Mouse (Mus musculus) left cerebral cortex, postnatal 36 days (tissue): ENCODE results near the gene Hist1h2ag. TPM values are rescaled to one million over a fixed set of nuclear protein-coding genes. Genes with fewer than 3 reads are reported as not detected.
"Not testable (repeated sequence)": the region's sequence is repeated elsewhere in the genome, so short reads cannot be mapped to it uniquely, and the experiment has no call there.

Experiments used
- DNase-seq, 2 experiments: peaks; one replicate each; pipeline ENCODE4 v3.0.0; 2021 to 2022; ENCODE audit warnings: low spot score in 2 of 2, mixed read lengths in 1 of 2
- intact Hi-C: fragments of 180-260 bp; cut with DNase I; formaldehyde crosslinking; loops from one replicate; pipeline ENCODE4 v1.15.1; 2025
- total RNA-seq, 2 experiments: library from RNA; stranded (reverse); gene quantifications; 2 replicates each; pipeline ENCODE4 v1.2.3; 2021

Hist1h2ag gene
- 10 to 100 TPM in 1 of 2 experiments, 1 to 10 TPM in 1; 8.3 to 11.2 TPM for total RNA-seq

- intact Hi-C loops = loop anchor here (5.0 kb wide), 5 partner anchors 326 to 1704 kb away; partner anchors contain the start of genes Hist1h1e, Hist1h1t, Hist1h2af and Hist1h2ai
Measured at GRCm38 (mm10) chr13:22042568-22043502, at the start of gene Hist1h2ag, which contains the start of gene Hist1h2bj. Gene Hist1h2ag (minus strand): TSS chr13:22042944. Gene Hist1h2bj (plus strand): TSS chr13:22043214.

DNA sequence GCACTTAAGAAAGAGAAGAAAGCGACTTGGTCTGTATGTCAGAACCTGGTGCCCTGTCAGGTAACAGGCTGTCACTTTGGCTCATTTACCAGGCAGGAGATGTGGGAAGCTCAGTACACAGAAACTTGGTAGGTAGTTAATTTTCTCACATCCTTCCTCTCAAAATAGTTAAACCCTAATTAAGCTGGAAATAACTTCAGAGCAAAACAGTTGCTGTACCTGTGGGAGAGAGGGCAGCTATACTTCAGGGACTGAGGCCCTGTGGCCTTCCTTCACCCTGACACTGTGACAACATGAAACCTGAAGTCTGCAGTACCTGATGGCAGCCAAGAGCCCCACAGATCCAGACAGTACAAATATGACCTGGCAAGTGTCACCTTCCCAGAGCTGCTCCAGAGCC lies 41.4 kb upstream of the Hist1h2ag start, which contains the start of gene Vmn1r188:
Gene Vmn1r188 (plus strand): TSS at position 301 of the 400 bp plus-strand sequence.
- intact Hi-C loops, DNase-seq: not testable (repeated sequence)

More at GRCm38 (mm10) chr13:22042568-22043502, at the start of gene Hist1h2ag, which contains the start of gene Hist1h2bj:
- peak; percentile 86 to 90 for DNase-seq

- intact Hi-C loops = no loop called here
- no peak for DNase-seq
Measured at GRCm38 (mm10) chr13:22063468-22063867, 20.7 kb upstream of the Hist1h2ag start.

DNA sequence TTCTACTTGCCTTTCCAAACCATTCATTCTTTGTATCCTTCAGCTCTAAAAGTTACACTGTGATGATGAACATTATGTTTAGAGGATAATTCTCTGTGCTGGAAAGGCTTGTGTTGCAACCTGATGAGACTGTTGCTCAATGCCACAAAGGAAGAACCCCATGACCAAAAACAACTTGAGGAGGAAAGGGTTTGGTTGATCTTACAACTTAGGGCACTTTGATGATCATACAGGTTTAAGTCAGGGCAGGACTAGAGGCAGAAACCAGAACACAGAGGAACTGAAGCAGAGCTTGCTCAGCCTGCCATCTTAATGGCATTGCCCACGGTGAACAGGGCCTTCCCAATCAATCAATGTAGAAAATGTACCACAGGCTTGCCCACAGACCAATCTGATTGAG lies 18.7 kb upstream of the Hist1h2ag start:
- DNase-seq = no peak
- intact Hi-C loops = no loop called here

- intact Hi-C loops = loop anchor here (10.0 kb wide), 1 partner anchor 1351 kb away; no protein-coding TSS in a partner anchor
- DNase-seq = no peak
Measured at GRCm38 (mm10) chr13:22053754-22054153, 11.0 kb upstream of the Hist1h2ag start.

DNA sequence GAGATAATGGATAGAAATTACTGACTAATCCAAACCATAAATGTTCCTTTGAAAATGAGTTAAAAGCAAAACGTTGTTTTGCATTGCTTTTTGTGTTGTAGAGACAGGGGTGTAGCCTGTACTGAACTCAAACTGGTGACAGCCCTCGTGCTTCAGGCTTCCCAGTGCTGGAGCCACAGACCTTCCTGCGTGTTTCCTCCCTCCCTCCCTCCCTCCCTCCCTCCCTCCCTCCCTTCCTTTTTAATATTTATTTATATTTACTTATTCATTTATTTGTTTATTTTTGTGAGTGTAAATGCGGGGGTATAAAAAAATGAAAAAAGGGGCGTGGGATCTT lies 8.7 kb upstream of the Hist1h2ag start:
- no peak for DNase-seq
- intact Hi-C loops = loop anchor here (10.0 kb wide), 1 partner anchor 1353 kb away; no protein-coding TSS in a partner anchor

GRCm38 (mm10) chr13:22050591-22051522 lies 8.1 kb upstream of the Hist1h2ag start:
- intact Hi-C loops = loop anchor here (10.0 kb wide), 1 partner anchor 1354 kb away; no protein-coding TSS in a partner anchor
- peak; percentile 86 to 90 for DNase-seq

- intact Hi-C loops = loop anchor here (10.0 kb wide), 1 partner anchor 1355 kb away; no protein-coding TSS in a partner anchor
- DNase-seq = no peak
Measured at GRCm38 (mm10) chr13:22049737-22050440, 7.1 kb upstream of the Hist1h2ag start.

DNA sequence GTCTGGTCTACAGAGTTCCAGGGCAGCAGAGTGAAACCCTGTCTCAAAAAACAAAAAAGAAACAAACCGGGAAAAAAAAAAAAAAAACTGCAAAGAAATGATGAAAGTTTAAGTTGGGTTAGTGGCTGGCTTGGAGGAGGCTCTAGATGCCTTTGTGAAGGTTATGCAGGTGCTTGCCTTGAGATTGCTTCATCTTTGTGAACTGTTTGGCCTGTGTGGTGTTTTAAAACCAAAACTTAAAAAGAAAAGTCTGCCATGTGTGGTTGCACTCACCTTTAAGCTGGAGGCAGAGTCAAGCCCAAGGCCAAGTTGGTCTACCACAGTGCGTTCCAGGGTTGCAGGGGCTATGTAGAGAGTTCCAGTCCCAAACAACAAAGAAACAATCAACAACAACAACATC lies 6.3 kb upstream of the Hist1h2ag start:
- DNase-seq = no peak
- intact Hi-C loops = no loop called here

DNA sequence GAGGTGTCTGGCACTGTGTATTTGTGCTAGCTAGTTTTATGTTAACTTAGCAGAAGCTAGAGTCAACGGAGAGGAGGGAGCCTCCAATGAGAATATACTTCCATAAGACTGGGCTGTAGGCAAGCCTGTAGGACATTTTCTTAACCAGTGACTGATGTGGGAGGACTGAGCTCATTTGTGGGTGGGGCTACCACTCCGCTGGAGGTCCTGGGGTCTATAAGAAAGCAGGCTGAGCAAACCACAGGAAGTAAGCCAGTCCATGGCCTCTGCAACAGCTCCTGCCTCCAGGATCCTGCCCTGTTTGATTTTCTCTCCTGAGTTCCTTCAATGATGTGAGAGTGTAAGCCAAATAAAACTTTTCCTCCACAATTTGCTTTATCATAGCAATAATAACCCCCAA lies 2.6 kb upstream of the Hist1h2ag start:
- DNase-seq = no peak
- intact Hi-C loops = no loop called here

- DNase-seq = no peak
- intact Hi-C loops = loop anchor here (5.0 kb wide), 5 partner anchors 327 to 1703 kb away; partner anchors contain the start of genes Hist1h1e, Hist1h1t, Hist1h2af and Hist1h2ai
Measured at GRCm38 (mm10) chr13:22044432-22045155, 1.9 kb upstream of the Hist1h2ag start.

DNA sequence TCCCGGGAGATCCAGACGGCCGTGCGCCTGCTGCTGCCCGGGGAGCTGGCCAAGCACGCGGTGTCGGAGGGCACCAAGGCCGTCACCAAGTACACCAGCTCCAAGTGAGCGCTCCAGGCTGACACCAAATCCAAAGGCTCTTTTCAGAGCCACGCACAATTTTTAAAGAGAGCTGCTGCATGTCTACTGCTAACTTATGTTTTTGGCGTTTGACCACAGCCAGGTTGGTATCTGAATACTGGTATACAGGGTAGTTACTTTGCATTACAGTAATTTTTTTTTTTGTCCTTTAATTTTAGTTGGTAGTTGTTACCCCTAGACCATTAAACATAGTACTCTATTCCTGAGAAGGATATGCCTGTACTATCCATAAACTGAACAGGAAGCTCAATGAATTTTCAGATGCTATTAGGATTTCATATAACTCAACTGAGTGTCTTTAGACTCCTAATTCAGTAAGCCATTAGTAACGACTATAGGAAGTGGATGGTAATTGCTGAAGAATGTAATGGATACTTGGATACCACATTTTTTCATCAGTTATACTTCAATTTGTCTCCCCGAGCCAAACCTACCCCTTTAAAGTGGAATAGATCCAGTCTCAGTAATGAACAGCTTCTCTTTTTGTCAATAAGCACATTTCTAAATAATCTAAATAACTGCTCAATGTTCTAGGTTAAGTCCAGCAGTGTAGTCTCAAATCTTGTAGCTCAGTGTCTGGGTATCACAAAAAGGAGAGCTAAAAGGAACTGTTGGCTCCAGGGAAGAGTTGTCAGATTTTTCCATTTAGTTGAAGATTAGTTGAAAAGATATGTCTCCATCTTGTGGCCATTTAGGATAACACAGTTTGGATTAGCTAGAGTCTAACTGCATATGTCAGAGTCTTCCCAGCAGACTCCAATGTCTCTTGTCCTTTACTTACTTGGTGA lies 1.0 kb upstream of the Hist1h2ag start:
- intact Hi-C loops = loop anchor here (5.0 kb wide), 5 partner anchors 326 to 1704 kb away; partner anchors contain the start of genes Hist1h1e, Hist1h1t, Hist1h2af and Hist1h2ai
- DNase-seq = no peak

- intact Hi-C loops = loop anchor here (5.0 kb wide), 5 partner anchors 325 to 1705 kb away; partner anchors contain the start of genes Hist1h1e, Hist1h1t, Hist1h2af and Hist1h2ai
- no peak for DNase-seq
Measured at GRCm38 (mm10) chr13:22041651-22042567, 835 bp downstream of the Hist1h2ag start.

DNA sequence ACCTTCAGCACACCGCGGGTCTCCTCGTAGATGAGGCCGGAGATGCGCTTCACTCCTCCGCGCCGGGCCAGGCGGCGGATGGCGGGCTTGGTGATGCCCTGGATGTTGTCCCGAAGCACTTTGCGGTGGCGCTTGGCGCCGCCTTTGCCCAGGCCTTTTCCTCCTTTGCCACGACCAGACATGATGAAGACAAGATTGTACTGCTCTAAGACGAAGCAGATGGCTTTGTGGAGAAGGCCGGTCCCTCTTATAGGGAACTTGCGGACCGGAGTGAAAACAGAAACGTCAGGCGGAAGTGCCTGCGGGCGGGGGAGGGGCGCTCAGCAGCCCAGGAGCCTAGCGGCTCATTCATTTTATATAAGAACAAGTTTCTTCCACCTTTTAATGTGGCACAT lies 1.6 kb downstream of the Hist1h2ag start, which contains the start of gene Hist1h4i:
Gene Hist1h4i (minus strand): TSS at position 221 of the 395 bp plus-strand sequence.
- intact Hi-C loops = loop anchor here (5.0 kb wide), 5 partner anchors 324 to 1706 kb away; partner anchors contain the start of genes Hist1h1e, Hist1h1t, Hist1h2af and Hist1h2ai
- DNase-seq = peak; percentile 98 to 99

DNA sequence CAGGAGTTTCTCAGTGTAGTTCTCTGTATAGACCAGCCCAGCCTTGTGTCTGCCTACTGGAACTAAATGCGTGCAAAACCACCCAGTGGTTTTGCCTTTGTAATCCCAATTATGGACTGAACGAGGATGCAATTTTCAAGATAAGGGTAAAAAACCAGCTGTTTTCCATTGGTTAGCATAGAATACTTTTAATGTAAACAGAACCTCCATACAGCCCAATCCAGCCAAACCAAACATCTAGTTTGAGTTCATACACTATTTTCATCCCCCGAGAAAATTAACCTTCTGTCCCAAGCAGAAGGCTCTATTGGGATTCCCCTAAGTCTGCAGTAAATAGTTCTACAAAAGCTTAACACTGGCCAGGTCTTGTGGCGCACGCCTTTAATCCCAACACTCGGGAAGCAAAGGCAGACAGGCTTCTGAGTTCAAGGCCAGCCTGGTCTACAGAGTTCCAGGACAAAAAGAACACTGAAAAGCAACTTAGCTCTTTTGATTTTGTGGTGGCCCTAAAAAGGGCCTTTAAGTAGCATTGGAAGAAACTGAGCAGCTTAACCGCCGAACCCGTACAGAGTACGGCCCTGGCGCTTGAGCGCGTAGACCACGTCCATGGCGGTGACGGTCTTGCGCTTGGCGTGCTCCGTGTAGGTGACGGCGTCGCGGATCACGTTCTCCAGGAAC lies 2.1 kb downstream of the Hist1h2ag start:
- DNase-seq = no peak
- intact Hi-C loops = loop anchor here (5.0 kb wide), 5 partner anchors 323 to 1707 kb away; partner anchors contain the start of genes Hist1h1e, Hist1h1t, Hist1h2af and Hist1h2ai
